Mouse (Mus musculus): ENCODE measurements around the gene Trmt6. TPM values are rescaled to one million over a fixed set of nuclear protein-coding genes. Genes with fewer than 3 reads are reported as not detected.

Trmt6 gene
- polyA plus RNA-seq, 1 experiment from 2014 or later: 30.7 TPM

GRCm38 (mm10) chr2:132846407-132847358 lies 30.8 kb upstream of the Trmt6 start, which contains the start of gene Crls1:
Gene Crls1, plus strand, starts transcription at chr2:132846666.
- peak; percentile 94 for ATAC-seq (ENCODE audit: low FRiP score)
- H3K36me3 ChIP-seq (ENCODE audit: control insufficient read depth, insufficient read depth, low read length): no peaks in the 10 kb centered on the region
- peak; percentile 98 for DNase-seq (ENCODE audit: low spot score)

GRCm38 (mm10) chr2:132841071-132841470 lies 25.2 kb upstream of the Trmt6 start:
- Histone ChIP-seq H3K36me3 (ENCODE audit: control insufficient read depth, insufficient read depth, low read length) (0 out of 2 replicates have a peak, but pooled peaks cover 2% of the 10 kb centered on the region), H3K27me3 (ENCODE audit: control insufficient read depth, insufficient read depth, low read length) (no peaks in the 10 kb centered on the region), H3K9me3 (ENCODE audit: control insufficient read depth, low read length) (no peaks in the 10 kb centered on the region), H3K9ac (ENCODE audit: low read depth, low read length) (no peak overlapping the region), H3K4me3 (ENCODE audit: low read depth, low read length) (no peak overlapping the region), H3K4me1 (replicated peaks; ENCODE audit: control insufficient read depth, insufficient read depth, low read length) (no peaks in the 10 kb centered on the region), H3K4me2 (replicated peaks; ENCODE audit: low read depth, low read length) (no peak overlapping the region), H3K27ac (ENCODE audit: low read depth, low read length) (no peak overlapping the region)
- DNase-seq (ENCODE audit: low spot score): no peak
- no peak for ATAC-seq (ENCODE audit: low FRiP score)
- 96% methylated on average over 4 of the region's 4 CpGs for WGBS

More at GRCm38 (mm10) chr2:132846407-132847358, 30.8 kb upstream of the Trmt6 start, which contains the start of gene Crls1:
- Histone ChIP-seq H3K4me1 (replicated peaks; ENCODE audit: control insufficient read depth, insufficient read depth, low read length) (peaks cover 2% of the 10 kb centered on the region), H3K27me3 (ENCODE audit: control insufficient read depth, insufficient read depth, low read length) (no peaks in the 10 kb centered on the region), H3K4me2 (replicated peaks; ENCODE audit: low read depth, low read length) (peak within 1 kb of the TSS; percentile 78), H3K4me3 (ENCODE audit: low read depth, low read length) (peak within 1 kb of the TSS; percentile 87), H3K9me3 (ENCODE audit: control insufficient read depth, low read length) (no peaks in the 10 kb centered on the region), H3K9ac (ENCODE audit: low read depth, low read length) (peak within 1 kb of the TSS; percentile 85), H3K27ac (ENCODE audit: low read depth, low read length) (peak within 1 kb of the TSS; percentile 76)
- WGBS: under 1% methylated on average over 92 of the region's 96 CpGs

- Histone ChIP-seq H3K27ac (ENCODE audit: low read depth, low read length) (no peak overlapping the region), H3K9ac (ENCODE audit: low read depth, low read length) (no peak overlapping the region), H3K36me3 (ENCODE audit: control insufficient read depth, insufficient read depth, low read length) (peaks cover 12% of the 10 kb centered on the region), H3K27me3 (ENCODE audit: control insufficient read depth, insufficient read depth, low read length) (no peaks in the 10 kb centered on the region), H3K4me1 (replicated peaks; ENCODE audit: control insufficient read depth, insufficient read depth, low read length) (no peaks in the 10 kb centered on the region), H3K4me2 (replicated peaks; ENCODE audit: low read depth, low read length) (no peak overlapping the region), H3K4me3 (ENCODE audit: low read depth, low read length) (no peak overlapping the region), H3K9me3 (ENCODE audit: control insufficient read depth, low read length) (no peaks in the 10 kb centered on the region)
- ATAC-seq (ENCODE audit: low FRiP score) (no peak), DNase-seq (ENCODE audit: low spot score) (no peak)
- 95% methylated on average over 2 of the region's 2 CpGs for WGBS
Observed at GRCm38 (mm10) chr2:132802976-132803375, 12.9 kb downstream of the Trmt6 start.

- Histone ChIP-seq H3K4me2 (replicated peaks; ENCODE audit: low read depth, low read length) (no peak overlapping the region), H3K36me3 (ENCODE audit: control insufficient read depth, insufficient read depth, low read length) (no peaks in the 10 kb centered on the region), H3K4me1 (replicated peaks; ENCODE audit: control insufficient read depth, insufficient read depth, low read length) (no peaks in the 10 kb centered on the region), H3K4me3 (ENCODE audit: low read depth, low read length) (no peak overlapping the region), H3K9me3 (ENCODE audit: control insufficient read depth, low read length) (no peaks in the 10 kb centered on the region), H3K27ac (ENCODE audit: low read depth, low read length) (no peak overlapping the region), H3K27me3 (ENCODE audit: control insufficient read depth, insufficient read depth, low read length) (no peaks in the 10 kb centered on the region), H3K9ac (ENCODE audit: low read depth, low read length) (no peak overlapping the region)
- ATAC-seq (ENCODE audit: low FRiP score) (no peak), DNase-seq (ENCODE audit: low spot score) (no peak)
- 82% methylated on average over 7 of the region's 7 CpGs for WGBS
Observed at GRCm38 (mm10) chr2:132794204-132794586, 21.7 kb downstream of the Trmt6 start.

- H3K27me3 ChIP-seq (ENCODE audit: control insufficient read depth, insufficient read depth, low read length): no peaks in the 10 kb centered on the region
- no peak overlapping the region for H3K9ac ChIP-seq (ENCODE audit: low read depth, low read length)
- H3K4me3 ChIP-seq (ENCODE audit: low read depth, low read length): no peak overlapping the region
- no peak overlapping the region for H3K4me2 ChIP-seq (replicated peaks; ENCODE audit: low read depth, low read length)
- no peaks in the 10 kb centered on the region for H3K4me1 ChIP-seq (replicated peaks; ENCODE audit: control insufficient read depth, insufficient read depth, low read length)
- WGBS: 88% methylated on average over 19 of the region's 19 CpGs
- no peak for DNase-seq (ENCODE audit: low spot score)
- H3K36me3 ChIP-seq (ENCODE audit: control insufficient read depth, insufficient read depth, low read length): no peaks in the 10 kb centered on the region
- H3K9me3 ChIP-seq (ENCODE audit: control insufficient read depth, low read length): no peaks in the 10 kb centered on the region
- H3K27ac ChIP-seq (ENCODE audit: low read depth, low read length): no peak overlapping the region
- no peak for ATAC-seq (ENCODE audit: low FRiP score)
Observed at GRCm38 (mm10) chr2:132793441-132794203, 22.2 kb downstream of the Trmt6 start.

GRCm38 (mm10) chr2:132784039-132784438 lies 31.8 kb downstream of the Trmt6 start:
- Histone ChIP-seq H3K4me2 (replicated peaks; ENCODE audit: low read depth, low read length) (no peak overlapping the region), H3K27ac (ENCODE audit: low read depth, low read length) (no peak overlapping the region), H3K4me3 (ENCODE audit: low read depth, low read length) (no peak overlapping the region), H3K27me3 (ENCODE audit: control insufficient read depth, insufficient read depth, low read length) (no peaks in the 10 kb centered on the region), H3K9ac (ENCODE audit: low read depth, low read length) (no peak overlapping the region), H3K4me1 (replicated peaks; ENCODE audit: control insufficient read depth, insufficient read depth, low read length) (no peaks in the 10 kb centered on the region; the same call in 1 of the 2 replicates), H3K36me3 (ENCODE audit: control insufficient read depth, insufficient read depth, low read length) (no peaks in the 10 kb centered on the region), H3K9me3 (ENCODE audit: control insufficient read depth, low read length) (no peaks in the 10 kb centered on the region)
- ATAC-seq (ENCODE audit: low FRiP score): no peak
- WGBS: 83% methylated on average over 6 of the region's 6 CpGs
- no peak for DNase-seq (ENCODE audit: low spot score)

- H3K9me3 ChIP-seq (ENCODE audit: control insufficient read depth, low read length): no peaks in the 10 kb centered on the region
- under 1% methylated on average over 40 of the region's 41 CpGs for WGBS
- H3K4me3 ChIP-seq (ENCODE audit: low read depth, low read length): peak overlapping the region; percentile 42
- H3K36me3 ChIP-seq (ENCODE audit: control insufficient read depth, insufficient read depth, low read length): no peaks in the 10 kb centered on the region
- DNase-seq (ENCODE audit: low spot score): peak; percentile 93
- H3K4me1 ChIP-seq (replicated peaks; ENCODE audit: control insufficient read depth, insufficient read depth, low read length): no peaks in the 10 kb centered on the region; the same call in 1 of the 2 replicates
- ATAC-seq (ENCODE audit: low FRiP score): peak; percentile 98
- no peaks in the 10 kb centered on the region for H3K27me3 ChIP-seq (ENCODE audit: control insufficient read depth, insufficient read depth, low read length)
- H3K4me2 ChIP-seq (replicated peaks; ENCODE audit: low read depth, low read length): peak overlapping the region; percentile 73
- peak overlapping the region; percentile 69 for H3K9ac ChIP-seq (ENCODE audit: low read depth, low read length)
- H3K27ac ChIP-seq (ENCODE audit: low read depth, low read length): peak overlapping the region; percentile 94
Observed at GRCm38 (mm10) chr2:132781439-132782068, 34.3 kb downstream of the Trmt6 start.

- 9% methylated on average over 4 of the region's 4 CpGs for WGBS
- H3K9ac ChIP-seq (ENCODE audit: low read depth, low read length): peak within 1 kb of the TSS; percentile 69
- no peaks in the 10 kb centered on the region; the same call in 1 of the 2 replicates for H3K4me1 ChIP-seq (replicated peaks; ENCODE audit: control insufficient read depth, insufficient read depth, low read length)
Observed at GRCm38 (mm10) chr2:132780978-132781377, 34.9 kb downstream of the Trmt6 start, which contains the start of gene Chgb. Gene Chgb, plus strand, starts transcription at chr2:132781278.

More at GRCm38 (mm10) chr2:132780978-132781377, 34.9 kb downstream of the Trmt6 start, which contains the start of gene Chgb:
- H3K4me3 ChIP-seq (ENCODE audit: low read depth, low read length): peak within 1 kb of the TSS; percentile 42
- H3K36me3 ChIP-seq (ENCODE audit: control insufficient read depth, insufficient read depth, low read length): no peaks in the 10 kb centered on the region
- DNase-seq (ENCODE audit: low spot score) (no peak), ATAC-seq (ENCODE audit: low FRiP score) (no peak)
- peak within 1 kb of the TSS; percentile 73 for H3K4me2 ChIP-seq (replicated peaks; ENCODE audit: low read depth, low read length)
- peak within 1 kb of the TSS; percentile 94 for H3K27ac ChIP-seq (ENCODE audit: low read depth, low read length)
- no peaks in the 10 kb centered on the region for H3K9me3 ChIP-seq (ENCODE audit: control insufficient read depth, low read length)
- H3K27me3 ChIP-seq (ENCODE audit: control insufficient read depth, insufficient read depth, low read length): no peaks in the 10 kb centered on the region
